Mouse (Mus musculus): Measurements from ENCODE around the gene Gm28038. TPM values are rescaled to one million over a fixed set of nuclear protein-coding genes. Genes with fewer than 3 reads are reported as not detected.

The Gm28038 gene
- polyA plus RNA-seq, 1 experiment from 2014 or later: not detected

DNA sequence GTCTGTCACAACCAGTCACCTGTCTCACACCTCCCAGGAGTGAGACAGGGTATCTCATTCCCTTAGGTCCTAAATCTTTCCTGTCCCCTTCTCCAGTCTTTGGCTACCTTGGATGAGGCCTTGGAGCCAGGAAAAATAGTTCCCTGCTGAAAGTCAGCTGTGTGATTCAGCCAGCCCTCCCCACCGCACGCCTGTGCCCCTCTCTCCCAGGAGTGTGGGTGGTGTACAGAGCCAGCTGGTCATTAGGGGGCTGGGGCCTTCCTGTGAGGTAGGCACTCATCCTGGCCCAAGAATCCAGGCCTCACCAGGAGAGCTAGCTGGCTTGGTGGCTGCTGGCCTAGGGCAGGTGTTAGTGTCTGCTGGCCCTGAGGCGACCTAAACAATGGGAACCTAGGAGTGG is 28.3 kb upstream of the Gm28038 start:
- Histone ChIP-seq H3K27me3 (ENCODE audit: control insufficient read depth, insufficient read depth, low read length) (no peaks in the 10 kb centered on the region), H3K36me3 (ENCODE audit: control insufficient read depth, insufficient read depth, low read length) (peaks cover 26% of the 10 kb centered on the region), H3K9me3 (ENCODE audit: control insufficient read depth, low read length) (no peaks in the 10 kb centered on the region), H3K4me3 (ENCODE audit: low read depth, low read length) (no peak overlapping the region), H3K9ac (ENCODE audit: low read length) (peak overlapping the region; percentile 35; the same call in 1 of the 2 replicates), H3K27ac (replicated peaks) (peak overlapping the region; percentile 89), H3K4me2 (replicated peaks; ENCODE audit: low read depth) (no peak overlapping the region), H3K4me1 (replicated peaks; ENCODE audit: control insufficient read depth, insufficient read depth) (peaks cover 3% of the 10 kb centered on the region; the same call in 1 of the 2 replicates)
- no peak for TF ChIP-seq EP300 (optimal IDR thresholded peaks at IDR 0.05)
- no peak for TF ChIP-seq CTCF (IDR thresholded peaks at IDR 0.05; ENCODE audit: low read depth)
- DNase-seq (ENCODE audit: low spot score) (no peak), ATAC-seq (ENCODE audit: low FRiP score, low TSS enrichment) (no peak)
- WGBS: 70% methylated on average over 3 of the region's 3 CpGs

GRCm38 (mm10) chr2:30253809-30254208 is 27.0 kb upstream of the Gm28038 start:
- 77% methylated on average over 5 of the region's 5 CpGs for WGBS
- H3K4me1 ChIP-seq (replicated peaks; ENCODE audit: control insufficient read depth, insufficient read depth): peaks cover 3% of the 10 kb centered on the region; the same call in 1 of the 2 replicates
- H3K36me3 ChIP-seq (ENCODE audit: control insufficient read depth, insufficient read depth, low read length): peaks cover 31% of the 10 kb centered on the region
- no peak overlapping the region for H3K4me2 ChIP-seq (replicated peaks; ENCODE audit: low read depth)
- H3K4me3 ChIP-seq (ENCODE audit: low read depth, low read length): no peak overlapping the region
- no peak overlapping the region for H3K9ac ChIP-seq (ENCODE audit: low read length)
- no peaks in the 10 kb centered on the region for H3K27me3 ChIP-seq (ENCODE audit: control insufficient read depth, insufficient read depth, low read length)
- no peak overlapping the region for H3K27ac ChIP-seq (replicated peaks)
- no peak for TF ChIP-seq CTCF (IDR thresholded peaks at IDR 0.05; ENCODE audit: low read depth)
- TF ChIP-seq EP300 (optimal IDR thresholded peaks at IDR 0.05): no peak
- DNase-seq (ENCODE audit: low spot score) (no peak), ATAC-seq (ENCODE audit: low FRiP score, low TSS enrichment) (no peak)
- no peaks in the 10 kb centered on the region for H3K9me3 ChIP-seq (ENCODE audit: control insufficient read depth, low read length)

GRCm38 (mm10) chr2:30255631-30256395 is 25.0 kb upstream of the Gm28038 start:
- 96% methylated on average over 42 of the region's 42 CpGs for WGBS
- Histone ChIP-seq H3K4me3 (ENCODE audit: low read depth, low read length) (no peak overlapping the region), H3K4me1 (replicated peaks; ENCODE audit: control insufficient read depth, insufficient read depth) (peaks cover 3% of the 10 kb centered on the region; the same call in 1 of the 2 replicates), H3K9me3 (ENCODE audit: control insufficient read depth, low read length) (no peaks in the 10 kb centered on the region), H3K36me3 (ENCODE audit: control insufficient read depth, insufficient read depth, low read length) (peaks cover 30% of the 10 kb centered on the region), H3K27ac (replicated peaks) (no peak overlapping the region), H3K4me2 (replicated peaks; ENCODE audit: low read depth) (no peak overlapping the region), H3K27me3 (ENCODE audit: control insufficient read depth, insufficient read depth, low read length) (no peaks in the 10 kb centered on the region), H3K9ac (ENCODE audit: low read length) (no peak overlapping the region)
- no peak for ATAC-seq (ENCODE audit: low FRiP score, low TSS enrichment)
- no peak for DNase-seq (ENCODE audit: low spot score)
- no peak for TF ChIP-seq EP300 (optimal IDR thresholded peaks at IDR 0.05)
- no peak for TF ChIP-seq CTCF (IDR thresholded peaks at IDR 0.05; ENCODE audit: low read depth)

DNA sequence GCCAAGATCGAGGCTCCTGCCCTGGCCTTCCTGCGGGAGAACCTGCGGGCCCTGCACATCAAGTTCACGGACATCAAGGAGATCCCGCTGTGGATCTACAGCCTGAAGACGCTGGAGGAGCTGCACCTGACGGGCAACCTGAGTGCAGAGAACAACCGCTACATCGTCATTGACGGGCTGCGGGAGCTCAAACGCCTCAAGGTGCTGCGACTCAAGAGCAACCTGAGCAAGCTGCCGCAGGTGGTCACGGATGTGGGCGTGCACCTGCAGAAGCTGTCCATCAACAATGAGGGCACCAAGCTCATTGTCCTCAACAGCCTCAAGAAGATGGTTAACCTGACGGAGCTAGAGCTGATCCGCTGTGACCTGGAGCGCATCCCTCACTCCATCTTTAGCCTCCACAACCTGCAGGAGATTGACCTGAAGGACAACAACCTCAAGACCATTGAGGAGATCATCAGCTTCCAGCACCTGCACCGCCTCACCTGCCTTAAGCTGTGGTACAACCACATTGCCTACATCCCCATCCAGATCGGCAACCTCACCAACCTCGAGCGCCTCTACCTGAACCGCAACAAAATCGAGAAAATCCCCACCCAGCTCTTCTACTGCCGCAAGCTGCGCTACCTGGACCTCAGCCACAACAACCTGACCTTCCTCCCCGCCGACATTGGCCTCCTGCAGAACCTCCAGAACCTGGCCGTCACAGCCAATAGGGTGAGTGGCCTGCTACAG is 24.1 kb upstream of the Gm28038 start:
- Histone ChIP-seq H3K9me3 (ENCODE audit: control insufficient read depth, low read length) (no peaks in the 10 kb centered on the region), H3K27me3 (ENCODE audit: control insufficient read depth, insufficient read depth, low read length) (no peaks in the 10 kb centered on the region), H3K36me3 (ENCODE audit: control insufficient read depth, insufficient read depth, low read length) (peaks cover 33% of the 10 kb centered on the region), H3K4me2 (replicated peaks; ENCODE audit: low read depth) (no peak overlapping the region), H3K27ac (replicated peaks) (no peak overlapping the region), H3K4me1 (replicated peaks; ENCODE audit: control insufficient read depth, insufficient read depth) (peaks cover 3% of the 10 kb centered on the region; the same call in 1 of the 2 replicates), H3K4me3 (ENCODE audit: low read depth, low read length) (no peak overlapping the region), H3K9ac (ENCODE audit: low read length) (no peak overlapping the region)
- TF ChIP-seq EP300 (optimal IDR thresholded peaks at IDR 0.05) (no peak), CTCF (IDR thresholded peaks at IDR 0.05; ENCODE audit: low read depth) (no peak)
- no peak for DNase-seq (ENCODE audit: low spot score)
- 93% methylated on average over 30 of the region's 30 CpGs for WGBS
- ATAC-seq (ENCODE audit: low FRiP score, low TSS enrichment): no peak

GRCm38 (mm10) chr2:30257699-30258460 is 23.0 kb upstream of the Gm28038 start:
- Histone ChIP-seq H3K4me1 (replicated peaks; ENCODE audit: control insufficient read depth, insufficient read depth) (no peaks in the 10 kb centered on the region), H3K36me3 (ENCODE audit: control insufficient read depth, insufficient read depth, low read length) (peaks cover 39% of the 10 kb centered on the region), H3K27ac (replicated peaks) (peak overlapping the region; percentile 49; the same call in 1 of the 2 replicates), H3K9me3 (ENCODE audit: control insufficient read depth, low read length) (no peaks in the 10 kb centered on the region), H3K4me2 (replicated peaks; ENCODE audit: low read depth) (no peak overlapping the region), H3K4me3 (ENCODE audit: low read depth, low read length) (no peak overlapping the region), H3K9ac (ENCODE audit: low read length) (no peak overlapping the region), H3K27me3 (ENCODE audit: control insufficient read depth, insufficient read depth, low read length) (no peaks in the 10 kb centered on the region)
- TF ChIP-seq CTCF (IDR thresholded peaks at IDR 0.05; ENCODE audit: low read depth) (no peak), EP300 (optimal IDR thresholded peaks at IDR 0.05) (no peak)
- 77% methylated on average over 7 of the region's 7 CpGs for WGBS
- ATAC-seq (ENCODE audit: low FRiP score, low TSS enrichment) (no peak), DNase-seq (ENCODE audit: low spot score) (no peak)
